Mouse (Mus musculus): Measurements from ENCODE around the gene Zmat5.
A peak's percentile ranks its signal among the peaks of the same experiment; 100 is the strongest.

The Zmat5 gene

GRCm38 (mm10) chr11:4704072-4704964 is at the start of gene Zmat5, which contains the start of gene Uqcr10:
TSS of gene Zmat5 (plus strand) at chr11:4704678.
TSS of gene Uqcr10 (minus strand) at chr11:4704342.
- DNase-seq = peak; percentile 96

- DNase-seq = no peak
These were observed 44.7 kb upstream of the Zmat5 start for GRCm38 (mm10) chr11:4659818-4660217.

GRCm38 (mm10) chr11:4660309-4661025 is 44.0 kb upstream of the Zmat5 start:
- no peak for DNase-seq

- no peak for DNase-seq
These were observed 43.2 kb upstream of the Zmat5 start for GRCm38 (mm10) chr11:4661324-4661723.

GRCm38 (mm10) chr11:4661871-4662495 is 42.5 kb upstream of the Zmat5 start:
- peak; percentile 54 for DNase-seq

GRCm38 (mm10) chr11:4662496-4662878 is 42.0 kb upstream of the Zmat5 start:
- DNase-seq = no peak

- DNase-seq = no peak
These were observed 32.7 kb upstream of the Zmat5 start for GRCm38 (mm10) chr11:4671736-4672135.

GRCm38 (mm10) chr11:4674593-4674992 is 29.9 kb upstream of the Zmat5 start:
- DNase-seq = peak; percentile 43

GRCm38 (mm10) chr11:4675126-4675562 is 29.3 kb upstream of the Zmat5 start:
- no peak for DNase-seq

GRCm38 (mm10) chr11:4675693-4676092 is 28.8 kb upstream of the Zmat5 start:
- DNase-seq = no peak

- no peak for DNase-seq
These were observed 27.1 kb upstream of the Zmat5 start for GRCm38 (mm10) chr11:4677250-4677872.

GRCm38 (mm10) chr11:4678700-4679440 is 25.6 kb upstream of the Zmat5 start:
- no peak for DNase-seq

- no peak for DNase-seq
These were observed 25.0 kb upstream of the Zmat5 start for GRCm38 (mm10) chr11:4679441-4679832.

GRCm38 (mm10) chr11:4680126-4680525 is 24.4 kb upstream of the Zmat5 start:
- no peak for DNase-seq

- no peak for DNase-seq
These were observed 21.0 kb upstream of the Zmat5 start for GRCm38 (mm10) chr11:4683516-4683915.

GRCm38 (mm10) chr11:4684186-4684585 is 20.3 kb upstream of the Zmat5 start:
- no peak for DNase-seq

GRCm38 (mm10) chr11:4685071-4685470 is 19.4 kb upstream of the Zmat5 start:
- no peak for DNase-seq

GRCm38 (mm10) chr11:4685510-4685909 is 19.0 kb upstream of the Zmat5 start:
- DNase-seq = no peak

GRCm38 (mm10) chr11:4687027-4687426 is 17.5 kb upstream of the Zmat5 start:
- DNase-seq = no peak

GRCm38 (mm10) chr11:4687874-4688273 is 16.6 kb upstream of the Zmat5 start:
- no peak for DNase-seq

- DNase-seq = no peak
These were observed 15.7 kb upstream of the Zmat5 start for GRCm38 (mm10) chr11:4688632-4689380.
